Mouse (Mus musculus): ENCODE data around the gene Adam6b. TPM values are rescaled to one million over a fixed set of nuclear protein-coding genes. Genes with fewer than 3 reads are reported as not detected.

Adam6b gene
- not detected in 2 replicates for polyA plus RNA-seq (2012; rRNA removed)

GRCm38 (mm10) chr12:113489211-113489610 lies at the start of gene Adam6b:
Gene Adam6b (plus strand): TSS chr12:113489511.

Other genes starting within 250 kb of the Adam6b start
- not detected in 2 replicates for gene Adam6a, start 54.4 kb downstream of the Adam6b start, polyA plus RNA-seq (2012; rRNA removed)